Mouse (Mus musculus) lung, adult 2 months (tissue): ENCODE results near the gene B9d1. TPM values are rescaled to one million over a fixed set of nuclear protein-coding genes. Genes with fewer than 3 reads are reported as not detected.

Source experiments
- DNase-seq: peaks from one replicate; pipeline ENCODE4 v3.0.0; 2022
- H3K4me1 ChIP-seq: fragments of 200-500 bp; 2 replicates; pipeline ENCODE4 v1.6.1; 2011; ENCODE audit warnings: low read length; ENCODE audit not compliant: control insufficient read depth, insufficient read depth
- H3K4me3 ChIP-seq: fragments of 200-500 bp; replicated peaks from 2 replicates; pipeline ENCODE3; 2011; ENCODE audit warnings: low read depth, mild to moderate bottlenecking, control low read depth, low read length; ENCODE audit errors: extremely low read depth
- CTCF ChIP-seq: fragments of 200-500 bp; IDR thresholded peaks from 2 replicates; pipeline ENCODE4 v1.5.1; 2011; ENCODE audit warnings: mild to moderate bottlenecking, low read length, control low read depth; ENCODE audit not compliant: insufficient read depth
- POLR2A ChIP-seq: fragments of 200-500 bp; IDR thresholded peaks from 2 replicates; pipeline ENCODE4 v1.6.1; 2011; ENCODE audit warnings: low read depth, mild to moderate bottlenecking, control low read depth, low read length, borderline replicate concordance; ENCODE audit errors: extremely low read depth
- WGBS: fragments of 180-500 bp; shearing (Covaris S2); methylation state at CpG from one replicate; pipeline ENCODE4 v1.1.7; 2018; 5-methylcytosine and 5-hydroxymethylcytosine counted together
- polyA plus RNA-seq: library from polyadenylated mRNA; depleted of rRNA; stranded (reverse); fragments of >200 nt; gene quantifications from 2 replicates; pipeline ENCODE4 v1.2.3, GENCODE M21; 2012

Gene B9d1
- polyA plus RNA-seq, 1 experiment: 37.5 TPM

DNA sequence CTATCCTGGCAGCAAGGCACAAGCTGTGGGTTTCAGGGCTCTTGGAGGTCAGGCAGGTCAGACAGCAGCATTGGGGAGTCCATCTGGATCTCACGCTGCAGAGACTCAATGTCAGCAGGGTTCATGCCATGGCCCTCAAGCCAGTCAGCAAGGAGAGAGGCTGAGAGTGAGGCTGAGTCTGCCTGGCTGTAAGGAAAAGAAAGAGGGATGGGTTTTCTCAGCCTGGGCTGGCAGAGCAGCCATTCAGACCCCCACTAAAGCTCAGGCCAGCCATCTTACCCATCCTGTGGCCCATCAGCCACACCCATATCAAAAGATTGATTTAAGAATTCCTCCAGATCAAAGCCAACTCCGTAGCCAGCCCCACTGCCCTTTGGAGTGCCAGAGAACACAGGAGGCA lies 15.9 kb upstream of the B9d1 start:
- 72% methylated on average over 2 of the region's 2 CpGs for WGBS
- DNase-seq: no peak
- TF ChIP-seq CTCF: no peak
- TF ChIP-seq POLR2A: no peak

DNA sequence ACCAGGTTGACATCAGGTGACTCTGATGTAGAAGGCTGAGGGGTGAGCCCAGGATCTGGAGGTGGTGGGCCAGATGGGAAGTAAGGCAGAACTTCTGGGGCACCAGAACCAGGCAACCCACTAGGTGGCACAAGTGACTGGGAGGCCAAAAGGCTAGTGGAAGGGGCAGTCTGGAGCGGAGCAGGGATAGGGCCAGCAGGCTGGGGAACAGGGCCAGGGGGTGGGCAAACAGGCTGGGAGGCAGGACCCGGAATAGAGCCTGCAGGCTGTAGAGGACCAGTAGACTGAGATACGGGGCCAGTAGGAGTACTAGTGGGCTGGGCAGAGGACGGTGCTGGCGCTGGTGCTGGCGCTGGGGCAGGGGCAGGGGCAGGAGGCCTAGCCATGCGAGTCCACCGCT lies 15.1 kb upstream of the B9d1 start:
- H3K4me1 ChIP-seq: peaks cover 7% of the 10 kb centered on the region
- DNase-seq: no peak
- WGBS: 85% methylated on average over 8 of the region's 8 CpGs
- TF ChIP-seq POLR2A (no peak), CTCF (no peak)
- no peak overlapping the region for H3K4me3 ChIP-seq

More for the DNA sequence above, 15.9 kb upstream of the B9d1 start:
- peaks cover 7% of the 10 kb centered on the region for H3K4me1 ChIP-seq
- no peak overlapping the region for H3K4me3 ChIP-seq

DNA sequence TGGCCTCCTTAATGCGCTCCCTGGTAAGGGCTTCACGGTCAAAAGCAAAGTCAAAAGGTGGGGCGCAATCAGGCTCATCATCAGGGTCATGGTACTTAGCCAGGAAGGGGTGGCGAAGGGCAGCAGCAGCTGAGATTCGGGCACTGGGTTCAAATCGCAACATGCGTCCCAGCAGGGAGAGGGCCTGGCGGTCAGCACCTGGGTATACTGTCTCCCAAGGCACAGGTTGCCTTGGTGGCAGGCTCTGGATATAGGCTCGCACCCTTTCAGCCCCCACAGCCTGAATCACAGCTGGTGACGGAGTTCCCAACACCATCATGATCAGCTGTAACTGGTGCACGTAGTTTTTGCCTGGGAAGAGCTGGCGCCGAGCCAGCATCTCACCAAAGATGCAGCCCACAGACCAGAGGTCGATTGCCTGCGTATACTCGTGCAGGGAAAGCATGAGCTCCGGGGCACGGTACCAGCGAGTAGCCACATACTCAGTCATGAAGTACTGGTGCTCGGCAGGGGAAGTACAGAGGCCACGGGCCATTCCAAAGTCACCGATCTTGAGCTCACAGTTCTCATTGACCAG lies 13.9 kb upstream of the B9d1 start:
- no peak overlapping the region for H3K4me3 ChIP-seq
- 88% methylated on average over 22 of the region's 22 CpGs for WGBS
- TF ChIP-seq CTCF (no peak), POLR2A (no peak)

DNA sequence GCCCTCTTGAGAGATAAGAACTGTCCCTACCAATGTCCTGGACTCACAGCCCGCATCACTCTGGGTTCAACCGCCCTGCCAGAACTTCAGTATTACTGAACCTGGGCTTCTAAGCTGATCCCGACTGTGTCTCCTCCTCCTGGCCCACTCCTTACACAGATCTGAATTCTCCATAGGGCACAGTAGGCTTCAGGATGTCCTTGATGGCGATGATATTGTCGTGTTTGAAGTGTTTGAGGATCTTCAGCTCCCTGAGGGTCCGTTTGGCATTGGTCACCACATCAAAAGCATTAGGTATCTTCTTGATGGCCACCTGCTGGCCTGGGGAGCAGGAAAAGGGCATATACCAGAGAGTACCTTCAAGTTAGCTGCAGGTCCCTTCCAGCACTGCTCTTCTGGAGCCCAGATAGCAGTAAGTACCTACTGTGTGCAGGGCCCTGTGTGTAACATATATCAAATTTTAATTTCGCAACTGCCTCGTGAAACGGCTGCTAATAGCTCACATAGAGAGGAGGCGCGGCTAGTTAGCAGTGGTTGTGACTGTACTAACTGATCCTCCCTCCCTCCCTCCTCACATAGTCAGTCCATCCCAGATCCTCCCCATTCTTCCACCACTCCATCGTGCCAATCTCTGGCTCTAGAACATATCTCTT lies 12.1 kb upstream of the B9d1 start:
- Histone ChIP-seq H3K4me3 (peak overlapping the region; percentile 88), H3K4me1 (peaks cover 7% of the 10 kb centered on the region)

More for the DNA sequence above, 13.9 kb upstream of the B9d1 start:
- no peak for DNase-seq
- H3K4me1 ChIP-seq: peaks cover 7% of the 10 kb centered on the region

DNA sequence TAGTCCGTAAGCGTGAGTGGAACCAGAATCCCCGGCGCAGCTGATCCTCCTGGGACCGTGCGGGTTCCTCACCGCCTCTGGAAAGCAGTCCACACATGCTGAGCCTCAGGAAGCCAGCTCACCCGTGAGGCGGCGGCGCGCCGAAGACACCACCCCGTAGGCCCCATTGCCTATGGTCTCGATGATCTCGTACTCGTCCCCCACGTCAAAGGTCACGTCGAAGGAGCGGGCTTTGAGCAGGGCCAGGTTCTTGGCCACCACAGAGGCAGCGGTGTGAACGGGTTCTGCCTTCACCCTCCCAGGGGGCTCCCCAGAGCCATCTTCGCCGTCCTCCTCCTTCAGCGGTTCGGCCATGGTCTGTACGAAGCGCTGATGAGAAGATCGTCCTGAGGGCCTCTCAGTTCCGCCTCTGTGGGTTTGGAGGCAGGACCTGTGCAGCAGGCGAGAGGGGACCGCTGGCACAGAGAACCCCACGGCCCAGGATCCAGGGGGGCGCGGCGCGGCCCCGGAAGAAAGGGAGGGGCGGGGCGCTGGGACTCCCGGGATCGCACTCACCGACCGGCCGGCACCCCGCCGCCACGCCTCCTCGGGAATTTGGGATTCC lies 11.3 kb upstream of the B9d1 start:
- WGBS: 1% methylated on average over 50 of the region's 50 CpGs
- H3K4me3 ChIP-seq: peak overlapping the region; percentile 88
- peak; percentile 40 for DNase-seq
- H3K4me1 ChIP-seq: peaks cover 7% of the 10 kb centered on the region
- TF ChIP-seq CTCF (no peak), POLR2A (no peak)

More for the DNA sequence above, 12.1 kb upstream of the B9d1 start:
- TF ChIP-seq POLR2A (no peak), CTCF (no peak)
- 56% methylated on average over 12 of the region's 12 CpGs for WGBS
- DNase-seq: no peak

DNA sequence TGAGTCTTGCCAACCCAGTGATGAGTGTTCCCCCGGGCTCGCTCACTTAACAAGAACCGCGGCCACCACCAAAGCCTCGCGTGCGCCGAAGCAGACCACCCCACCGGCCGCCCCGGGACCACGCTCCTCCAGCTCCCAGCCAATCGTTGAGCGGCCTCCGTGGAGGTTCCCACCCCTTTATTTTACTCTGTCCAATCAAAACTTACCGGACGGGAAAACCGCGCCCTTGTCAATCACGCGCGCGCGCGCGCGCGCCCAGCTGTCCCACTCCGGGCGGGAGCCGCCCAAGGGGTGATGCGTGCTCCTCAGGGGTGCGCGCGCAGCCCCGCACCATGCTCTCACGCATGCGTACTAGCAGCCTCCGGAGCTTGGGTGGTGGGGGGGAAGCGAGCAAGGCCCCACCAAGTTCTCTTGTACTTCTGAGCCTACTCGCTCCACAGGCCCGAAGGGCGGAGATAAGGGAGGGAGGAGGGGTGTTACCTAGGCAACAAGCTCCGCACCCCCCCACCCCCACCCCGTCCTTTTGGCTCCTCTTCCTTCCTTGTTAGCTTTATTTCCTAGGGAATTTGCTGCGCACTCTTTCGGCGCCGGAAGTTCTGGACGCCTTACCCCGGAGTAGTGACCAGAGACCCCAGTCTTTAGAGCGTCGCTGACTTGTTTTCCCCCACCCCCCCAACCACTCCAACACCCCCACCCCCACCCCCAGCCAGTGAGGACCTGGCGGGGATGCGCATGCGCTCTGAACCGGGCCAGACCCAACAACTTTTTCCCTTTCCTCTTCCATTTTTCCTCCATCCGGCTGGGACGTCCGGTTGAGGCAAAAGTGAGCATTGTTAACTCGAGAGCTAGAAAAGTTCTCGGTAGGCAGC lies 10.6 kb upstream of the B9d1 start, which contains the start of gene Mapk7:
TSS of gene Mapk7 (minus strand) at position 278 of the 869 bp plus-strand sequence.
- TF ChIP-seq POLR2A (peak; percentile 68; the same call in 1 of the 2 replicates), CTCF (no peak)
- DNase-seq: peak; percentile 94
- Histone ChIP-seq H3K4me1 (peaks cover 7% of the 10 kb centered on the region), H3K4me3 (peak within 1 kb of the TSS; percentile 88)
- 0% methylated on average over 62 of the region's 62 CpGs for WGBS

DNA sequence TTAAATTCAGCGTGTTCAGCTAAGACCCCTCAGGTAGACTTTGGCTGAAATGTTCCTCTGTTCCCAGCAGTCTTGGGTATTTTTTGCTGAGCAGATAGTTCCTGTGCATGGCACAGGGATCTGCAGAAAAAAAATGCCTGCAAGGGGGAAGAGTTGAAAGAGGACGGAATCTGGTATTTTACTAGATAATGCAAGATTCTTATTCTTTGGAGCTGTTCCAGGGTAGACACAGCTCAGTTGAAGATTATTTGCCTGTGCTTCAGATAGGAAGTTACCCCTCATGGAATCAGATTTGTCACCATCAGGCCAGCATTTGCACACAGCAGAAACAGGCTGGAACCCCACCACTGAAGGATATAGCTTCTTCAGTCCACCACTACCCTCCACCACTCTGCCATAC lies 9.4 kb upstream of the B9d1 start:
- DNase-seq: no peak
- TF ChIP-seq CTCF (no peak), POLR2A (no peak)
- WGBS: 82% methylated on average over 2 of the region's 2 CpGs
- Histone ChIP-seq H3K4me1 (peaks cover 7% of the 10 kb centered on the region), H3K4me3 (no peak overlapping the region)

DNA sequence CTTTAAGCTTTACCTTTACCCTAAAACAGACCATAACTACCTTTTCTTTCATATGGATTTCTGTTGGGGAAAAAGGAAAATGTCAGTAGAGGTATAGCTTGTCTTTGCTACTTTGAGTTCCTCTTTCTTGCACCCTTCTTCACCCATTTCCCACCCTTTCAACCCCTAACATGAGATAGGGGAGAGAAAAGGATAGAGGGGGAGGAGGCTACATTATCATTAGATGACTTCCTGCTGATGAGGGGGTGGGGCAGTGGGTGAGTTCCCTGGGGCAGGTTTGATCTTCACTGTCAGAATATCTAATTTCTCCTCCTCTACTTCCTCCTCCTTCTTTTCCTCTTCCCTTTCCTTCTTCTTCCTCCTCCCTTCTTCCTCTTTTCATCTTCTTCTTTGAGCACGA lies 7.5 kb upstream of the B9d1 start:
- no peak for DNase-seq
- TF ChIP-seq CTCF (no peak), POLR2A (no peak)
- Histone ChIP-seq H3K4me3 (no peak overlapping the region), H3K4me1 (peaks cover 7% of the 10 kb centered on the region)
- WGBS: 53% methylated on average over 1 of the region's 1 CpGs
